Mouse (Mus musculus): ENCODE measurements at regions not wholly inside any gene's neighbourhood (a gene's known extent, or its start where the extent isn't known, plus 50 kb on each side); places are given as distances from the start of the nearest gene placed in this dataset.
A peak's percentile ranks its signal among the peaks of the same experiment; 100 is the strongest.

- peaks cover 6% of the 10 kb centered on the region; the same call in 1 of the 2 replicates for H3K9me3 ChIP-seq (ENCODE audit: control insufficient read depth, low read depth, low read length)
- 62% methylated on average over 5 of the region's 5 CpGs for WGBS
- no peak overlapping the region for H3K27ac ChIP-seq (ENCODE audit: low read length)
- ATAC-seq (ENCODE audit: insufficient number of reproducible peaks, insufficient read depth, low FRiP score, low read depth): no peak
- no peaks in the 10 kb centered on the region for H3K36me3 ChIP-seq (ENCODE audit: control insufficient read depth, insufficient read depth, low read length)
- no peak overlapping the region for H3K9ac ChIP-seq (replicated peaks; ENCODE audit: low read depth, low read length)
- H3K27me3 ChIP-seq (ENCODE audit: control insufficient read depth, insufficient read depth, low read length): no peaks in the 10 kb centered on the region
- no peak overlapping the region for H3K4me2 ChIP-seq (replicated peaks; ENCODE audit: low read depth, low read length)
- no peaks in the 10 kb centered on the region for H3K4me1 ChIP-seq (ENCODE audit: control insufficient read depth, insufficient read depth, low read length)
- no peak overlapping the region for H3K4me3 ChIP-seq (ENCODE audit: low read depth, low read length)
Observed at GRCm38 (mm10) chr8:90657116-90657515, 160.1 kb downstream of the Gm19935 start.

- no peak overlapping the region for H3K9ac ChIP-seq (replicated peaks; ENCODE audit: low read depth, low read length)
- WGBS: 78% methylated on average over 5 of the region's 5 CpGs
- H3K4me1 ChIP-seq (ENCODE audit: control insufficient read depth, insufficient read depth, low read length): no peaks in the 10 kb centered on the region
- no peaks in the 10 kb centered on the region for H3K27me3 ChIP-seq (ENCODE audit: control insufficient read depth, insufficient read depth, low read length)
- ATAC-seq (ENCODE audit: insufficient number of reproducible peaks, insufficient read depth, low FRiP score, low read depth): no peak
- H3K4me2 ChIP-seq (replicated peaks; ENCODE audit: low read depth, low read length): no peak overlapping the region
- H3K27ac ChIP-seq (ENCODE audit: low read length): no peak overlapping the region
- H3K36me3 ChIP-seq (ENCODE audit: control insufficient read depth, insufficient read depth, low read length): no peaks in the 10 kb centered on the region
- peaks cover under 1% of the 10 kb centered on the region; the same call in 1 of the 2 replicates for H3K9me3 ChIP-seq (ENCODE audit: control insufficient read depth, low read depth, low read length)
- no peak overlapping the region for H3K4me3 ChIP-seq (ENCODE audit: low read depth, low read length)
Observed at GRCm38 (mm10) chr8:90656436-90657090, 160.6 kb downstream of the Gm19935 start.

- Histone ChIP-seq H3K9ac (replicated peaks; ENCODE audit: low read depth, low read length) (no peak overlapping the region), H3K36me3 (ENCODE audit: control insufficient read depth, insufficient read depth, low read length) (no peaks in the 10 kb centered on the region), H3K4me1 (ENCODE audit: control insufficient read depth, insufficient read depth, low read length) (no peaks in the 10 kb centered on the region), H3K27ac (ENCODE audit: low read length) (no peak overlapping the region), H3K4me2 (replicated peaks; ENCODE audit: low read depth, low read length) (no peak overlapping the region), H3K9me3 (ENCODE audit: control insufficient read depth, low read depth, low read length) (no peaks in the 10 kb centered on the region), H3K4me3 (ENCODE audit: low read depth, low read length) (no peak overlapping the region), H3K27me3 (ENCODE audit: control insufficient read depth, insufficient read depth, low read length) (no peaks in the 10 kb centered on the region)
- no peak for ATAC-seq (ENCODE audit: insufficient number of reproducible peaks, insufficient read depth, low FRiP score, low read depth)
- WGBS: 87% methylated on average over 2 of the region's 2 CpGs
Observed at GRCm38 (mm10) chr8:90654786-90655185, 162.4 kb downstream of the Gm19935 start.

GRCm38 (mm10) chr8:90642392-90642791 is 174.8 kb downstream of the Gm19935 start:
- 61% methylated on average over 6 of the region's 6 CpGs for WGBS
- H3K36me3 ChIP-seq (ENCODE audit: control insufficient read depth, insufficient read depth, low read length): no peaks in the 10 kb centered on the region

GRCm38 (mm10) chr8:90636770-90637169 is 180.4 kb downstream of the Gm19935 start:
- Histone ChIP-seq H3K4me1 (ENCODE audit: control insufficient read depth, insufficient read depth, low read length) (no peaks in the 10 kb centered on the region), H3K9me3 (ENCODE audit: control insufficient read depth, low read depth, low read length) (no peaks in the 10 kb centered on the region), H3K27me3 (ENCODE audit: control insufficient read depth, insufficient read depth, low read length) (no peaks in the 10 kb centered on the region), H3K4me3 (ENCODE audit: low read depth, low read length) (no peak overlapping the region), H3K36me3 (ENCODE audit: control insufficient read depth, insufficient read depth, low read length) (no peaks in the 10 kb centered on the region), H3K4me2 (replicated peaks; ENCODE audit: low read depth, low read length) (no peak overlapping the region), H3K27ac (ENCODE audit: low read length) (no peak overlapping the region), H3K9ac (replicated peaks; ENCODE audit: low read depth, low read length) (no peak overlapping the region)
- no peak for ATAC-seq (ENCODE audit: insufficient number of reproducible peaks, insufficient read depth, low FRiP score, low read depth)
- 57% methylated on average over 7 of the region's 7 CpGs for WGBS

More at GRCm38 (mm10) chr8:90642392-90642791, 174.8 kb downstream of the Gm19935 start:
- no peak overlapping the region for H3K4me2 ChIP-seq (replicated peaks; ENCODE audit: low read depth, low read length)
- no peak overlapping the region for H3K9ac ChIP-seq (replicated peaks; ENCODE audit: low read depth, low read length)
- H3K27me3 ChIP-seq (ENCODE audit: control insufficient read depth, insufficient read depth, low read length): no peaks in the 10 kb centered on the region
- no peak overlapping the region for H3K4me3 ChIP-seq (ENCODE audit: low read depth, low read length)
- no peaks in the 10 kb centered on the region; the same call in 1 of the 2 replicates for H3K9me3 ChIP-seq (ENCODE audit: control insufficient read depth, low read depth, low read length)
- no peak for ATAC-seq (ENCODE audit: insufficient number of reproducible peaks, insufficient read depth, low FRiP score, low read depth)
- H3K27ac ChIP-seq (ENCODE audit: low read length): no peak overlapping the region
- H3K4me1 ChIP-seq (ENCODE audit: control insufficient read depth, insufficient read depth, low read length): no peaks in the 10 kb centered on the region

GRCm38 (mm10) chr8:90635766-90636492 is 181.3 kb downstream of the Gm19935 start:
- H3K9ac ChIP-seq (replicated peaks; ENCODE audit: low read depth, low read length): no peak overlapping the region
- H3K36me3 ChIP-seq (ENCODE audit: control insufficient read depth, insufficient read depth, low read length): no peaks in the 10 kb centered on the region
- ATAC-seq (ENCODE audit: insufficient number of reproducible peaks, insufficient read depth, low FRiP score, low read depth): peak; percentile 71
- H3K4me1 ChIP-seq (ENCODE audit: control insufficient read depth, insufficient read depth, low read length): no peaks in the 10 kb centered on the region
- H3K4me2 ChIP-seq (replicated peaks; ENCODE audit: low read depth, low read length): no peak overlapping the region
- no peak overlapping the region for H3K4me3 ChIP-seq (ENCODE audit: low read depth, low read length)
- H3K27ac ChIP-seq (ENCODE audit: low read length): no peak overlapping the region
- WGBS: 25% methylated on average over 7 of the region's 7 CpGs
- H3K27me3 ChIP-seq (ENCODE audit: control insufficient read depth, insufficient read depth, low read length): no peaks in the 10 kb centered on the region
- H3K9me3 ChIP-seq (ENCODE audit: control insufficient read depth, low read depth, low read length): no peaks in the 10 kb centered on the region

GRCm38 (mm10) chr8:90630796-90631195 is 186.4 kb downstream of the Gm19935 start:
- 83% methylated on average over 1 of the region's 1 CpGs for WGBS
- H3K4me3 ChIP-seq (ENCODE audit: low read depth, low read length): no peak overlapping the region
- H3K9ac ChIP-seq (replicated peaks; ENCODE audit: low read depth, low read length): no peak overlapping the region
- H3K4me2 ChIP-seq (replicated peaks; ENCODE audit: low read depth, low read length): no peak overlapping the region
- H3K4me1 ChIP-seq (ENCODE audit: control insufficient read depth, insufficient read depth, low read length): no peaks in the 10 kb centered on the region
- H3K9me3 ChIP-seq (ENCODE audit: control insufficient read depth, low read depth, low read length): no peaks in the 10 kb centered on the region
- H3K27me3 ChIP-seq (ENCODE audit: control insufficient read depth, insufficient read depth, low read length): no peaks in the 10 kb centered on the region
- no peak overlapping the region for H3K27ac ChIP-seq (ENCODE audit: low read length)
- no peak for ATAC-seq (ENCODE audit: insufficient number of reproducible peaks, insufficient read depth, low FRiP score, low read depth)
- H3K36me3 ChIP-seq (ENCODE audit: control insufficient read depth, insufficient read depth, low read length): no peaks in the 10 kb centered on the region

- Histone ChIP-seq H3K4me3 (ENCODE audit: low read depth, low read length) (no peak overlapping the region), H3K4me1 (ENCODE audit: control insufficient read depth, insufficient read depth, low read length) (no peaks in the 10 kb centered on the region), H3K9ac (replicated peaks; ENCODE audit: low read depth, low read length) (no peak overlapping the region), H3K27ac (ENCODE audit: low read length) (no peak overlapping the region), H3K36me3 (ENCODE audit: control insufficient read depth, insufficient read depth, low read length) (no peaks in the 10 kb centered on the region), H3K9me3 (ENCODE audit: control insufficient read depth, low read depth, low read length) (no peaks in the 10 kb centered on the region), H3K27me3 (ENCODE audit: control insufficient read depth, insufficient read depth, low read length) (no peaks in the 10 kb centered on the region), H3K4me2 (replicated peaks; ENCODE audit: low read depth, low read length) (no peak overlapping the region)
- no peak for ATAC-seq (ENCODE audit: insufficient number of reproducible peaks, insufficient read depth, low FRiP score, low read depth)
- 63% methylated on average over 3 of the region's 3 CpGs for WGBS
Observed at GRCm38 (mm10) chr8:90608410-90608809, 208.8 kb downstream of the Gm19935 start.
